25 mouse cellular contexts compared by ENCODE assay signal in the genomic region with DNA sequence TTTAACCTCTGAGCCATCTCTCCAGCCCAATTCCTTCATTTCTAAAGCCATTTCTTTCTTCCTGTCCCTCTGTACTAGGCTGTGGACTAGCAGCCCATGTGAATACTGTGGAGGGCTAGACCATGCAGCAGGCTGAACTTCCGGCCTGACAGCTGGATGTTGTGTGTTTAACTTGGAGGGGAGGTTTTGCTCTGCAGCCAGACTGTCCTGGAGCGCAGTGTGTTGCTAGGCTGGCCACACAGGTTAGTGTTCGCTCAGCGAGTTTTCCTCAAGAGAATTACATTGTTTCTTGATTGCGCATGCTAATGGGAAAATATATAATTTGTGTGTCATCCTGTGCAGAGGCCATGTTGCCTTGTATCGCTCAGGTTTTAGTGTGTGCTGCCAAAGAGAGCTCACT. TPM values are rescaled to one million over a fixed set of nuclear protein-coding genes. Genes with fewer than 3 reads are reported as not detected.
A peak's percentile ranks its signal among the peaks of the same experiment; 100 is the strongest.
DNase-seq lines count a peak whose midpoint lies in the region; ATAC-seq and TF ChIP-seq lines count a peak whose summit lies in the region.
"Had no signal": no experiment of that assay in that cellular context is flagged by ENCODE, and none has a peak within 500 bp of the region (broad histone marks: within the 10 kb centered on the region; RNA-seq: fewer than 3 reads in every experiment).

No protein-coding gene starts in this region.

- no peak overlapping the region for H3K4me2 ChIP-seq in heart, embryonic 11.5 days
- no peak overlapping the region for H3K4me2 ChIP-seq in kidney, embryonic 16.5 days (replicated peaks; ENCODE audit: low read depth, low read length)
- no peak overlapping the region for H3K4me2 ChIP-seq in limb, embryonic 15.5 days
- H3K4me2 ChIP-seq: embryonic facial prominence, embryonic 12.5 days; forebrain, embryonic 15.5 days; heart, embryonic 13.5 days; liver, embryonic 15.5 days; lung, embryonic 15.5 days; midbrain, embryonic 11.5 days had no signal

- H3K27me3 ChIP-seq in heart, embryonic 11.5 days (ENCODE audit: control insufficient read depth, insufficient read depth, low read length) = no peaks in the 10 kb centered on the region
- no peaks in the 10 kb centered on the region for H3K27me3 ChIP-seq in kidney, embryonic 16.5 days (ENCODE audit: insufficient read depth, low read length)
- no peaks in the 10 kb centered on the region for H3K27me3 ChIP-seq in kidney, adult 2 months (replicated peaks; ENCODE audit: control insufficient read depth, insufficient read depth, low read length)
- H3K27me3 ChIP-seq in limb, embryonic 15.5 days = no peaks in the 10 kb centered on the region
- H3K27me3 ChIP-seq in limb, embryonic 10.5 days (ENCODE audit: low read depth, poor library complexity, severe bottlenecking) = no peaks in the 10 kb centered on the region
- H3K27me3 ChIP-seq: embryonic facial prominence, embryonic 12.5 days; forebrain, embryonic 15.5 days; heart, embryonic 13.5 days; liver, embryonic 15.5 days; lung, embryonic 15.5 days had no signal

- H3K36me3 ChIP-seq in heart, embryonic 11.5 days (ENCODE audit: control insufficient read depth, insufficient read depth, low read length) = peaks cover 11% of the 10 kb centered on the region
- peaks cover 51% of the 10 kb centered on the region for H3K36me3 ChIP-seq in kidney, embryonic 16.5 days (ENCODE audit: insufficient read depth, low read length)
- no peaks in the 10 kb centered on the region for H3K36me3 ChIP-seq in kidney, adult 2 months (ENCODE audit: control insufficient read depth, insufficient read depth, low read length)
- peaks cover 67% of the 10 kb centered on the region for H3K36me3 ChIP-seq in limb, embryonic 15.5 days
- peaks cover 95% of the 10 kb centered on the region for H3K36me3 ChIP-seq in limb, embryonic 10.5 days

- no peak for TF ChIP-seq CTCF in kidney, adult 2 months (conservative IDR thresholded peaks at IDR 0.05; ENCODE audit: insufficient read depth, insufficient read length, low read depth, low read length)

- peak; percentile 33 to 57 for DNase-seq in heart, adult 18-20 months
- DNase-seq in kidney, adult 2 months = no peak
- no peak for DNase-seq in limb, embryonic 10.5 days (ENCODE audit: low spot score)
- no peak for DNase-seq in right cerebral cortex, postnatal 25 days
- DNase-seq: adrenal gland, postnatal 14 days; cerebellum, adult 11-12 months; cerebellum, adult 9-11 months; embryo, embryonic 11 days; layer of hippocampus, adult 9-11 months; lung, postnatal 36 days; spleen, adult 18-20 months; thymus, adult 2 months; thymus, postnatal 36 days had no signal

- no peaks in the 10 kb centered on the region for H3K4me1 ChIP-seq in heart, embryonic 11.5 days (ENCODE audit: control insufficient read depth, insufficient read depth, low read length)
- no peaks in the 10 kb centered on the region for H3K4me1 ChIP-seq in kidney, embryonic 16.5 days (ENCODE audit: insufficient read depth, low read length)
- H3K4me1 ChIP-seq in kidney, adult 2 months (ENCODE audit: control insufficient read depth, insufficient read depth, low read length) = peaks cover 13% of the 10 kb centered on the region
- H3K4me1 ChIP-seq in limb, embryonic 15.5 days = no peaks in the 10 kb centered on the region
- no peaks in the 10 kb centered on the region for H3K4me1 ChIP-seq in limb, embryonic 10.5 days
- H3K4me1 ChIP-seq: embryonic facial prominence, embryonic 12.5 days; heart, embryonic 13.5 days; liver, embryonic 15.5 days; lung, embryonic 15.5 days had no signal

- TF ChIP-seq POLR2A in kidney, adult 2 months (IDR thresholded peaks at IDR 0.05; ENCODE audit: low read depth, low read length) = no peak

- no peak overlapping the region for H3K27ac ChIP-seq in heart, embryonic 11.5 days (ENCODE audit: low read depth, low read length)
- no peak overlapping the region for H3K27ac ChIP-seq in kidney, embryonic 16.5 days (ENCODE audit: low read length)
- no peak overlapping the region for H3K27ac ChIP-seq in kidney, adult 2 months (ENCODE audit: insufficient read depth, low read depth, low read length)
- no peak overlapping the region for H3K27ac ChIP-seq in limb, embryonic 15.5 days
- no peak overlapping the region for H3K27ac ChIP-seq in limb, embryonic 10.5 days
- H3K27ac ChIP-seq: embryonic facial prominence, embryonic 12.5 days; forebrain, embryonic 10.5 days; forebrain, embryonic 15.5 days; heart, embryonic 13.5 days; liver, embryonic 15.5 days; lung, embryonic 15.5 days had no signal

- H3K9ac ChIP-seq in heart, embryonic 11.5 days (ENCODE audit: low read depth, low read length) = no peak overlapping the region
- H3K9ac ChIP-seq in kidney, embryonic 16.5 days (replicated peaks; ENCODE audit: low read length) = no peak overlapping the region
- H3K9ac ChIP-seq in limb, embryonic 15.5 days = no peak overlapping the region
- H3K9ac ChIP-seq: embryonic facial prominence, embryonic 12.5 days; forebrain, embryonic 15.5 days; heart, embryonic 13.5 days; liver, embryonic 15.5 days; lung, embryonic 15.5 days had no signal

- WGBS in heart, embryonic 11.5 days (ENCODE audit: insufficient replicate concordance) = 98% methylated on average over 6 of the region's 6 CpGs
- WGBS in kidney, embryonic 16.5 days = 78% methylated on average over 6 of the region's 6 CpGs
- 85% methylated on average over 6 of the region's 6 CpGs for WGBS in kidney, adult 2 months
- WGBS in limb, embryonic 15.5 days = 88% methylated on average over 6 of the region's 6 CpGs
- WGBS in limb, embryonic 10.5 days = 97% methylated on average over 6 of the region's 6 CpGs

- H3K4me3 ChIP-seq in heart, embryonic 11.5 days (ENCODE audit: low read depth, low read length) = no peak overlapping the region
- no peak overlapping the region for H3K4me3 ChIP-seq in kidney, embryonic 16.5 days (ENCODE audit: low read length)
- no peak overlapping the region for H3K4me3 ChIP-seq in kidney, adult 2 months (ENCODE audit: insufficient read depth, low read depth, low read length)
- H3K4me3 ChIP-seq in limb, embryonic 15.5 days = no peak overlapping the region
- H3K4me3 ChIP-seq in limb, embryonic 10.5 days = no peak overlapping the region
- H3K4me3 ChIP-seq: embryonic facial prominence, embryonic 12.5 days; forebrain, embryonic 10.5 days; forebrain, embryonic 15.5 days; heart, embryonic 13.5 days; liver, embryonic 15.5 days; lung, embryonic 15.5 days had no signal

- no peaks in the 10 kb centered on the region for H3K9me3 ChIP-seq in heart, embryonic 11.5 days (replicated peaks; ENCODE audit: control insufficient read depth, low read length)
- H3K9me3 ChIP-seq in kidney, embryonic 16.5 days (ENCODE audit: low read length) = no peaks in the 10 kb centered on the region
- no peaks in the 10 kb centered on the region for H3K9me3 ChIP-seq in limb, embryonic 15.5 days
- no peaks in the 10 kb centered on the region for H3K9me3 ChIP-seq in limb, embryonic 10.5 days (replicated peaks)
- H3K9me3 ChIP-seq: embryonic facial prominence, embryonic 12.5 days; forebrain, embryonic 10.5 days; forebrain, embryonic 15.5 days; heart, embryonic 13.5 days; liver, embryonic 15.5 days; lung, embryonic 15.5 days had no signal

- ATAC-seq in heart, embryonic 11.5 days (replicated peaks; ENCODE audit: insufficient number of reproducible peaks, low FRiP score, low TSS enrichment) = no peak
- 0 out of 2 replicates have a peak, but pooled peaks have one; percentile 64 for ATAC-seq in kidney, embryonic 16.5 days (ENCODE audit: low FRiP score, low TSS enrichment)
- 0 out of 2 replicates have a peak, but pooled peaks have one; percentile 30 for ATAC-seq in limb, embryonic 15.5 days (ENCODE audit: insufficient number of reproducible peaks, low FRiP score, low TSS enrichment, low read depth)
- ATAC-seq: forebrain, embryonic 15.5 days; hindbrain, embryonic 16.5 days; midbrain, embryonic 16.5 days had no signal

RNA-seq across cellular contexts. Expression of gene Eif4g3, which starts 15.8 kb away (rescaled TPM):
- total RNA-seq in heart, adult 18-20 months (2021) = 10 to 100 TPM; 38.1 to 45.7 TPM
- 30.5 and 33.6 TPM in 2 replicates for polyA plus RNA-seq in heart, embryonic 11.5 days (2014; fragmentation: Nextera tagmentation; extraction: Ambion mirVana)
- polyA plus RNA-seq in kidney, embryonic 16.5 days (2015; fragmentation: Nextera tagmentation; extraction: Ambion mirVana) = 32.9 and 39.3 TPM in 2 replicates
- polyA plus RNA-seq in kidney, adult 2 months (2012; rRNA removed) = 53.5 and 54.0 TPM in 2 replicates
- polyA plus RNA-seq in limb, embryonic 15.5 days (2015; fragmentation: Nextera tagmentation; extraction: Ambion mirVana) = 27.1 and 29.1 TPM in 2 replicates
- 42.7 and 42.9 TPM in 2 replicates for polyA plus RNA-seq in limb, embryonic 10.5 days (2016; fragmentation: Nextera tagmentation; extraction: Ambion mirVana)

Comparison
In these comparisons a context has a peak if more than half of its experiments do, and no peak if none do; other contexts are left out.
1. DNase-seq: peak in heart, adult 18-20 months (2 of 2); none in kidney, adult 2 months (single experiment), limb, embryonic 10.5 days (single experiment) and right cerebral cortex, postnatal 25 days (single experiment).